Mouse (Mus musculus) forebrain, embryonic 16.5 days (tissue): ENCODE measurements around the gene Ntn5. TPM values are rescaled to one million over a fixed set of nuclear protein-coding genes. Genes with fewer than 3 reads are reported as not detected.
A peak's percentile ranks its signal among the peaks of the same experiment; 100 is the strongest.

Experiments used
- ATAC-seq: fragments of 200-750 bp; cut with Nextera tagmentation; 2 replicates; pipeline ENCODE4 v1.8.0; 2017; ENCODE audit warnings: mild to moderate bottlenecking, moderate library complexity
- H3K27ac ChIP-seq: fragments of 300-500 bp; sonication (generic); 2 replicates; pipeline ENCODE4 v1.5.1; 2014; ENCODE audit warnings: low read length, control low read depth
- H3K27me3 ChIP-seq: fragments of 300-500 bp; sonication (generic); replicated peaks from 2 replicates; pipeline ENCODE4 v1.6.1; 2014; ENCODE audit warnings: low read length; ENCODE audit not compliant: control insufficient read depth, insufficient read depth
- H3K36me3 ChIP-seq: fragments of 300-500 bp; sonication (generic); 2 replicates; pipeline ENCODE4 v1.6.1; 2014; ENCODE audit not compliant: control insufficient read depth, insufficient read depth
- H3K4me1 ChIP-seq: fragments of 300-500 bp; sonication (generic); replicated peaks from 2 replicates; pipeline ENCODE4 v1.6.1; 2014; ENCODE audit warnings: low read length; ENCODE audit not compliant: control insufficient read depth, insufficient read depth
- H3K4me2 ChIP-seq: fragments of 300-500 bp; sonication (generic); 2 replicates; pipeline ENCODE4 v1.6.1; 2014; ENCODE audit warnings: mild to moderate bottlenecking, low read length, control low read depth
- H3K4me3 ChIP-seq: fragments of 300-500 bp; sonication (generic); replicated peaks from 2 replicates; pipeline ENCODE4 v1.5.1; 2014; ENCODE audit warnings: mild to moderate bottlenecking, low read length, control low read depth
- H3K9ac ChIP-seq: fragments of 300-500 bp; sonication (generic); replicated peaks from 2 replicates; pipeline ENCODE4 v1.6.1; 2014; ENCODE audit warnings: low read depth, low read length, control low read depth
- H3K9me3 ChIP-seq: fragments of 300-500 bp; sonication (generic); 2 replicates; pipeline ENCODE4 v1.6.1; 2016; ENCODE audit warnings: low read length; ENCODE audit not compliant: control insufficient read depth
- WGBS: fragments of 180-500 bp; shearing (Covaris S2); extraction: QIAGEN DNeasy Blood & Tissue Kit; methylation state at CpG from one replicate; pipeline ENCODE4 v1.1.7; 2014; 5-methylcytosine and 5-hydroxymethylcytosine counted together
- polyA plus RNA-seq: library from polyadenylated mRNA; unstranded; fragments of >200 nt; fragmentation: Nextera tagmentation; extraction: Ambion mirVana; gene quantifications from 2 replicates; pipeline ENCODE4 v1.2.1, GENCODE M21; 2015

The Ntn5 gene
- polyA plus RNA-seq, 1 experiment from 2014 or later: 0.80 TPM

GRCm38 (mm10) chr7:45726419-45726818, 42.6 kb downstream of the Ntn5 start:
- peaks cover 15% of the 10 kb centered on the region for H3K36me3 ChIP-seq
- WGBS: 94% methylated on average over 10 of the region's 10 CpGs
- no peaks in the 10 kb centered on the region for H3K27me3 ChIP-seq
- no peak overlapping the region for H3K4me3 ChIP-seq
- H3K9me3 ChIP-seq: no peaks in the 10 kb centered on the region
- H3K27ac ChIP-seq: no peak overlapping the region
- no peaks in the 10 kb centered on the region for H3K4me1 ChIP-seq
- no peak overlapping the region for H3K9ac ChIP-seq
- ATAC-seq: no peak
- H3K4me2 ChIP-seq: no peak overlapping the region

GRCm38 (mm10) chr7:45727625-45728024, 43.8 kb downstream of the Ntn5 start:
- Histone ChIP-seq H3K4me3 (no peak overlapping the region), H3K4me2 (no peak overlapping the region), H3K4me1 (no peaks in the 10 kb centered on the region), H3K9ac (no peak overlapping the region), H3K27me3 (no peaks in the 10 kb centered on the region), H3K27ac (no peak overlapping the region), H3K36me3 (peaks cover 13% of the 10 kb centered on the region), H3K9me3 (no peaks in the 10 kb centered on the region)
- 87% methylated on average over 3 of the region's 3 CpGs for WGBS
- no peak for ATAC-seq

GRCm38 (mm10) chr7:45730727-45731431, 47.1 kb downstream of the Ntn5 start:
- Histone ChIP-seq H3K4me1 (no peaks in the 10 kb centered on the region), H3K4me2 (no peak overlapping the region), H3K9me3 (no peaks in the 10 kb centered on the region), H3K36me3 (no peaks in the 10 kb centered on the region), H3K27me3 (no peaks in the 10 kb centered on the region), H3K9ac (no peak overlapping the region), H3K4me3 (no peak overlapping the region), H3K27ac (no peak overlapping the region)
- 17% methylated on average over 16 of the region's 16 CpGs for WGBS
- no peak for ATAC-seq

GRCm38 (mm10) chr7:45733477-45733876, 49.7 kb downstream of the Ntn5 start:
- Histone ChIP-seq H3K4me1 (no peaks in the 10 kb centered on the region), H3K9me3 (no peaks in the 10 kb centered on the region), H3K36me3 (no peaks in the 10 kb centered on the region), H3K4me2 (no peak overlapping the region), H3K27me3 (no peaks in the 10 kb centered on the region), H3K27ac (no peak overlapping the region), H3K9ac (no peak overlapping the region), H3K4me3 (no peak overlapping the region)
- 86% methylated on average over 5 of the region's 5 CpGs for WGBS
- no peak for ATAC-seq

GRCm38 (mm10) chr7:45739162-45739763, 55.4 kb downstream of the Ntn5 start:
- Histone ChIP-seq H3K27me3 (no peaks in the 10 kb centered on the region), H3K36me3 (no peaks in the 10 kb centered on the region), H3K4me1 (peaks cover 2% of the 10 kb centered on the region; the same call in 1 of the 2 replicates), H3K9me3 (no peaks in the 10 kb centered on the region), H3K9ac (no peak overlapping the region), H3K4me2 (no peak overlapping the region), H3K27ac (no peak overlapping the region), H3K4me3 (no peak overlapping the region)
- WGBS: 6% methylated on average over 9 of the region's 9 CpGs
- ATAC-seq: peak; percentile 93

- no peak overlapping the region for H3K4me2 ChIP-seq
- peaks cover 2% of the 10 kb centered on the region; the same call in 1 of the 2 replicates for H3K4me1 ChIP-seq
- ATAC-seq: 0 out of 2 replicates have a peak, but pooled peaks have one; percentile 3
- no peak overlapping the region for H3K4me3 ChIP-seq
- H3K9me3 ChIP-seq: no peaks in the 10 kb centered on the region
- WGBS: 76% methylated on average over 10 of the region's 10 CpGs
- H3K27me3 ChIP-seq: no peaks in the 10 kb centered on the region
- no peak overlapping the region for H3K27ac ChIP-seq
- H3K36me3 ChIP-seq: no peaks in the 10 kb centered on the region
- H3K9ac ChIP-seq: no peak overlapping the region
These were observed 56.0 kb downstream of the Ntn5 start for GRCm38 (mm10) chr7:45739820-45740219.

GRCm38 (mm10) chr7:45741308-45741707, 57.5 kb downstream of the Ntn5 start:
- no peaks in the 10 kb centered on the region for H3K36me3 ChIP-seq
- no peaks in the 10 kb centered on the region for H3K27me3 ChIP-seq
- ATAC-seq: no peak
- H3K4me3 ChIP-seq: no peak overlapping the region
- no peaks in the 10 kb centered on the region for H3K9me3 ChIP-seq
- WGBS: 86% methylated on average over 12 of the region's 12 CpGs
- H3K4me2 ChIP-seq: no peak overlapping the region
- no peak overlapping the region for H3K9ac ChIP-seq
- H3K4me1 ChIP-seq: peaks cover 2% of the 10 kb centered on the region; the same call in 1 of the 2 replicates
- H3K27ac ChIP-seq: no peak overlapping the region

- H3K4me2 ChIP-seq: peak overlapping the region; percentile 37
- WGBS: 30% methylated on average over 11 of the region's 11 CpGs
These were observed 58.0 kb downstream of the Ntn5 start for GRCm38 (mm10) chr7:45741777-45742176.

GRCm38 (mm10) chr7:45742338-45742737, 58.5 kb downstream of the Ntn5 start:
- Histone ChIP-seq H3K4me1 (peaks cover 2% of the 10 kb centered on the region; the same call in 1 of the 2 replicates), H3K9ac (no peak overlapping the region), H3K4me3 (peak overlapping the region; percentile 17), H3K27ac (no peak overlapping the region), H3K36me3 (no peaks in the 10 kb centered on the region), H3K4me2 (peak overlapping the region; percentile 37), H3K27me3 (no peaks in the 10 kb centered on the region), H3K9me3 (no peaks in the 10 kb centered on the region)
- WGBS: 31% methylated on average over 19 of the region's 19 CpGs
- no peak for ATAC-seq

More at GRCm38 (mm10) chr7:45741777-45742176, 58.0 kb downstream of the Ntn5 start:
- Histone ChIP-seq H3K27me3 (no peaks in the 10 kb centered on the region), H3K4me3 (peak overlapping the region; percentile 17), H3K9me3 (no peaks in the 10 kb centered on the region), H3K4me1 (peaks cover 2% of the 10 kb centered on the region; the same call in 1 of the 2 replicates), H3K27ac (no peak overlapping the region), H3K9ac (no peak overlapping the region), H3K36me3 (no peaks in the 10 kb centered on the region)
- peak; percentile 37; the same call in 1 of the 2 replicates for ATAC-seq
